Mouse (Mus musculus): ENCODE measurements around the gene Zranb3. TPM values are rescaled to one million over a fixed set of nuclear protein-coding genes. Genes with fewer than 3 reads are reported as not detected.

Gene Zranb3
- polyA plus RNA-seq, 1 experiment from 2014 or later = 1.4 TPM

- ATAC-seq (ENCODE audit: low FRiP score, low TSS enrichment) = no peak
- H3K27ac ChIP-seq (replicated peaks) = no peak overlapping the region
- TF ChIP-seq CTCF (IDR thresholded peaks at IDR 0.05; ENCODE audit: low read depth) (no peak), EP300 (optimal IDR thresholded peaks at IDR 0.05) (no peak)
- H3K9me3 ChIP-seq (ENCODE audit: control insufficient read depth, low read length) = no peaks in the 10 kb centered on the region
- WGBS = 69% methylated on average over 5 of the region's 5 CpGs
- H3K9ac ChIP-seq (ENCODE audit: low read length) = no peak overlapping the region
- no peak overlapping the region for H3K4me2 ChIP-seq (replicated peaks; ENCODE audit: low read depth)
- H3K4me3 ChIP-seq (ENCODE audit: low read depth, low read length) = no peak overlapping the region
- H3K4me1 ChIP-seq (replicated peaks; ENCODE audit: control insufficient read depth, insufficient read depth) = no peaks in the 10 kb centered on the region
- no peaks in the 10 kb centered on the region for H3K27me3 ChIP-seq (ENCODE audit: control insufficient read depth, insufficient read depth, low read length)
- DNase-seq (ENCODE audit: low spot score) = no peak
- no peaks in the 10 kb centered on the region for H3K36me3 ChIP-seq (ENCODE audit: control insufficient read depth, insufficient read depth, low read length)
Measured at GRCm38 (mm10) chr1:127983274-127983993, 119.4 kb downstream of the Zranb3 start.

GRCm38 (mm10) chr1:127982268-127982667 is 120.6 kb downstream of the Zranb3 start:
- WGBS = 78% methylated on average over 3 of the region's 3 CpGs

GRCm38 (mm10) chr1:127980911-127981559 is 121.8 kb downstream of the Zranb3 start:
- ATAC-seq (ENCODE audit: low FRiP score, low TSS enrichment) = no peak
- H3K36me3 ChIP-seq (ENCODE audit: control insufficient read depth, insufficient read depth, low read length) = no peaks in the 10 kb centered on the region
- no peak overlapping the region for H3K9ac ChIP-seq (ENCODE audit: low read length)
- no peak overlapping the region for H3K4me3 ChIP-seq (ENCODE audit: low read depth, low read length)
- no peak overlapping the region for H3K4me2 ChIP-seq (replicated peaks; ENCODE audit: low read depth)
- no peak for TF ChIP-seq EP300 (optimal IDR thresholded peaks at IDR 0.05)
- no peak for TF ChIP-seq CTCF (IDR thresholded peaks at IDR 0.05; ENCODE audit: low read depth)
- no peaks in the 10 kb centered on the region for H3K27me3 ChIP-seq (ENCODE audit: control insufficient read depth, insufficient read depth, low read length)
- no peak for DNase-seq (ENCODE audit: low spot score)
- WGBS = 69% methylated on average over 2 of the region's 2 CpGs
- H3K9me3 ChIP-seq (ENCODE audit: control insufficient read depth, low read length) = no peaks in the 10 kb centered on the region
- H3K4me1 ChIP-seq (replicated peaks; ENCODE audit: control insufficient read depth, insufficient read depth) = no peaks in the 10 kb centered on the region
- H3K27ac ChIP-seq (replicated peaks) = no peak overlapping the region

More at GRCm38 (mm10) chr1:127982268-127982667, 120.6 kb downstream of the Zranb3 start:
- DNase-seq (ENCODE audit: low spot score) (no peak), ATAC-seq (ENCODE audit: low FRiP score, low TSS enrichment) (no peak)
- Histone ChIP-seq H3K27ac (replicated peaks) (no peak overlapping the region), H3K4me1 (replicated peaks; ENCODE audit: control insufficient read depth, insufficient read depth) (no peaks in the 10 kb centered on the region), H3K9me3 (ENCODE audit: control insufficient read depth, low read length) (no peaks in the 10 kb centered on the region), H3K36me3 (ENCODE audit: control insufficient read depth, insufficient read depth, low read length) (no peaks in the 10 kb centered on the region), H3K4me3 (ENCODE audit: low read depth, low read length) (no peak overlapping the region), H3K9ac (ENCODE audit: low read length) (no peak overlapping the region), H3K27me3 (ENCODE audit: control insufficient read depth, insufficient read depth, low read length) (no peaks in the 10 kb centered on the region), H3K4me2 (replicated peaks; ENCODE audit: low read depth) (no peak overlapping the region)
- TF ChIP-seq EP300 (optimal IDR thresholded peaks at IDR 0.05) (no peak), CTCF (IDR thresholded peaks at IDR 0.05; ENCODE audit: low read depth) (no peak)

GRCm38 (mm10) chr1:127978125-127978524 is 124.7 kb downstream of the Zranb3 start:
- WGBS = 63% methylated on average over 1 of the region's 1 CpGs
- no peak overlapping the region for H3K27ac ChIP-seq (replicated peaks)
- TF ChIP-seq EP300 (optimal IDR thresholded peaks at IDR 0.05) (no peak), CTCF (IDR thresholded peaks at IDR 0.05; ENCODE audit: low read depth) (no peak)
- H3K27me3 ChIP-seq (ENCODE audit: control insufficient read depth, insufficient read depth, low read length) = no peaks in the 10 kb centered on the region
- H3K4me2 ChIP-seq (replicated peaks; ENCODE audit: low read depth) = no peak overlapping the region
- ATAC-seq (ENCODE audit: low FRiP score, low TSS enrichment) = no peak
- no peak for DNase-seq (ENCODE audit: low spot score)
- no peak overlapping the region for H3K9ac ChIP-seq (ENCODE audit: low read length)
- H3K9me3 ChIP-seq (ENCODE audit: control insufficient read depth, low read length) = no peaks in the 10 kb centered on the region
- H3K4me3 ChIP-seq (ENCODE audit: low read depth, low read length) = no peak overlapping the region
- no peaks in the 10 kb centered on the region for H3K4me1 ChIP-seq (replicated peaks; ENCODE audit: control insufficient read depth, insufficient read depth)
- no peaks in the 10 kb centered on the region for H3K36me3 ChIP-seq (ENCODE audit: control insufficient read depth, insufficient read depth, low read length)

- TF ChIP-seq EP300 (optimal IDR thresholded peaks at IDR 0.05) (no peak), CTCF (IDR thresholded peaks at IDR 0.05; ENCODE audit: low read depth) (no peak)
- Histone ChIP-seq H3K4me3 (ENCODE audit: low read depth, low read length) (no peak overlapping the region), H3K4me1 (replicated peaks; ENCODE audit: control insufficient read depth, insufficient read depth) (no peaks in the 10 kb centered on the region), H3K36me3 (ENCODE audit: control insufficient read depth, insufficient read depth, low read length) (no peaks in the 10 kb centered on the region), H3K9me3 (ENCODE audit: control insufficient read depth, low read length) (no peaks in the 10 kb centered on the region), H3K4me2 (replicated peaks; ENCODE audit: low read depth) (no peak overlapping the region), H3K27me3 (ENCODE audit: control insufficient read depth, insufficient read depth, low read length) (no peaks in the 10 kb centered on the region), H3K27ac (replicated peaks) (no peak overlapping the region), H3K9ac (ENCODE audit: low read length) (no peak overlapping the region)
- DNase-seq (ENCODE audit: low spot score) = no peak
- WGBS = 90% methylated on average over 6 of the region's 6 CpGs
- no peak for ATAC-seq (ENCODE audit: low FRiP score, low TSS enrichment)
Measured at GRCm38 (mm10) chr1:127976106-127976505, 126.7 kb downstream of the Zranb3 start.

- no peaks in the 10 kb centered on the region for H3K36me3 ChIP-seq (ENCODE audit: control insufficient read depth, insufficient read depth, low read length)
- H3K27ac ChIP-seq (replicated peaks) = no peak overlapping the region
- H3K27me3 ChIP-seq (ENCODE audit: control insufficient read depth, insufficient read depth, low read length) = no peaks in the 10 kb centered on the region
- no peak overlapping the region for H3K4me2 ChIP-seq (replicated peaks; ENCODE audit: low read depth)
- TF ChIP-seq EP300 (optimal IDR thresholded peaks at IDR 0.05) = no peak
- TF ChIP-seq CTCF (IDR thresholded peaks at IDR 0.05; ENCODE audit: low read depth) = no peak
- ATAC-seq (ENCODE audit: low FRiP score, low TSS enrichment) (no peak; the same call in 1 of the 2 replicates), DNase-seq (ENCODE audit: low spot score) (no peak)
- WGBS = 44% methylated on average over 2 of the region's 2 CpGs
- H3K9ac ChIP-seq (ENCODE audit: low read length) = no peak overlapping the region
- no peak overlapping the region for H3K4me3 ChIP-seq (ENCODE audit: low read depth, low read length)
- no peaks in the 10 kb centered on the region for H3K9me3 ChIP-seq (ENCODE audit: control insufficient read depth, low read length)
- no peaks in the 10 kb centered on the region for H3K4me1 ChIP-seq (replicated peaks; ENCODE audit: control insufficient read depth, insufficient read depth)
Measured at GRCm38 (mm10) chr1:127975676-127976075, 127.2 kb downstream of the Zranb3 start.
